Mouse (Mus musculus): ENCODE results near the gene Pawr.

GRCm38 (mm10) chr10:108364946-108365719 is 33.2 kb downstream of the Pawr start:
- no peak for TF ChIP-seq CHD2 (IDR thresholded peaks at IDR 0.05; ENCODE audit: low read depth, low read length)
- TF ChIP-seq ZC3H11A (IDR thresholded peaks at IDR 0.05; ENCODE audit: borderline replicate concordance, low read depth, low read length): no peak
